Mouse (Mus musculus): ENCODE data around the gene Scfd2. TPM values are rescaled to one million over a fixed set of nuclear protein-coding genes. Genes with fewer than 3 reads are reported as not detected.
A peak's percentile ranks its signal among the peaks of the same experiment; 100 is the strongest.

Scfd2 gene
- total RNA-seq, 2 experiments from 2014 or later: 23.6 to 27.6 TPM

DNA sequence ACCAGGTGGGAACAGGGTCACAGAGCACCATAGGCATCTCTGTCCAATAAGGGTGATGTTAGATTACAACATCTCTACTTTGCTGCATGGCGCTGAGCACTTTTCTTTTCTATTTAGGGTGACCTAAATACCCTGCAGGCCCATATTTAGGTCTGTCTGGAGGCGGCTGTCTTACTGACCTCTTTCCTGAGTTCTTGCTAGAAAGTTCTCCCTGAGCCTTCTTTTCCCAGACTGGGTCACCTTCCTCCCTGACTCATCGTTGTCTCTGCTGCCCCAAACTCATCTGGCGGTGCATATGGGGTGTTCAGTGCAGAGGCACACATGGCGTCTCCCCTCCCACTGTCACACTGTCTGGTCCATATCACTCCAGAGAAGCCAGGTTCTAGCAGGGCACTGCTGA is 305.4 kb downstream of the Scfd2 start:
- no peak for DNase-seq (ENCODE audit: low spot score in 2 of 2)
- TF ChIP-seq CTCF (conservative IDR thresholded peaks at IDR 0.05): no peak
- Histone ChIP-seq H3K27ac (no peak overlapping the region), H3K4me3 (no peak overlapping the region)

- Histone ChIP-seq H3K4me3 (no peak overlapping the region), H3K27ac (no peak overlapping the region)
- no peak for DNase-seq (ENCODE audit: low spot score in 2 of 2)
- no peak for TF ChIP-seq CTCF (conservative IDR thresholded peaks at IDR 0.05)
Measured at GRCm38 (mm10) chr5:74224480-74224879, 307.1 kb downstream of the Scfd2 start.

GRCm38 (mm10) chr5:74222626-74223025 is 308.9 kb downstream of the Scfd2 start:
- no peak overlapping the region for H3K27ac ChIP-seq
- no peak overlapping the region for H3K4me3 ChIP-seq
- TF ChIP-seq CTCF (conservative IDR thresholded peaks at IDR 0.05): no peak
- no peak for DNase-seq (ENCODE audit: low spot score in 2 of 2)

DNA sequence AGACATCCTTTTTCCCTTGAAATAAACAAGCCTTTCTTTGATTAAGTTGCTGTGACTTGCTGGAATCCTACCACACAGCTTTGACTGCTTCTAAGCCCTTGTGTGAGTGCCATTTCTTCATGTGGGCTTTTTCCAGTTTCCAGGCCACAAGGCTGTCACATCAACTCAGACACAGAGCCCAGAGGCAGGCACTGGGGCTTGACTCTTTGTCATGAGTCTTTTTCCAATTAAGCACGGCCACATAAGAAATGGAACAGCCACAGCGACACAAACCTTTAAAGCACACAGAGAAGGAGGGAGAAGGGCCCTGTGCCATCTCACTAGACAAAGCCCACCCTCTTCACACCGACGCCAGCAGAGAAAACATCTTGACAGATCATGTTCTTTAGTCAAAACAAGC is 313.0 kb downstream of the Scfd2 start:
- DNase-seq (ENCODE audit: low spot score in 2 of 2): no peak
- H3K27ac ChIP-seq: no peak overlapping the region
- H3K4me3 ChIP-seq: no peak overlapping the region
- no peak for TF ChIP-seq CTCF (conservative IDR thresholded peaks at IDR 0.05)

DNA sequence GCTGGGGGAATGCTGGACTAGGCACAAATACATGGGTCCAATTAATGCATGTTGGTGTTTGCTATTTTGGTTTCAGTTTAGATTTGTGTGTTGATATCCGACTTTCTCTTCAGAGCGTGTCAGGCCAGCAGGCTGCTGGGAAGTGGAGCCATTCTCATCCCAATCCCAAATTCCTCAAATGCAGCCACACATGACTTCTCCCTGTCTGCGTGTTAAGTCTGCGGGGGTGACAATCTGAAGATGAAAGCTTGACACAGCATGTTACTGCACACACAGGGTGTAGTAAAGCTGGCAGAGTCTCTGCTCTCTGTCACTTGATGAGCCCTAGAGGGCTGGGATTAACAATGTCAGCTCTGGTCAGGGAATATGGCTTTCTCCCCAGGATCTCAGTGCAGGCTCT is 316.4 kb downstream of the Scfd2 start:
- Histone ChIP-seq H3K27ac (no peak overlapping the region; the same call in 1 of the 2 replicates), H3K4me3 (no peak overlapping the region)
- no peak for TF ChIP-seq CTCF (conservative IDR thresholded peaks at IDR 0.05)
- DNase-seq (ENCODE audit: low spot score in 2 of 2): no peak

DNA sequence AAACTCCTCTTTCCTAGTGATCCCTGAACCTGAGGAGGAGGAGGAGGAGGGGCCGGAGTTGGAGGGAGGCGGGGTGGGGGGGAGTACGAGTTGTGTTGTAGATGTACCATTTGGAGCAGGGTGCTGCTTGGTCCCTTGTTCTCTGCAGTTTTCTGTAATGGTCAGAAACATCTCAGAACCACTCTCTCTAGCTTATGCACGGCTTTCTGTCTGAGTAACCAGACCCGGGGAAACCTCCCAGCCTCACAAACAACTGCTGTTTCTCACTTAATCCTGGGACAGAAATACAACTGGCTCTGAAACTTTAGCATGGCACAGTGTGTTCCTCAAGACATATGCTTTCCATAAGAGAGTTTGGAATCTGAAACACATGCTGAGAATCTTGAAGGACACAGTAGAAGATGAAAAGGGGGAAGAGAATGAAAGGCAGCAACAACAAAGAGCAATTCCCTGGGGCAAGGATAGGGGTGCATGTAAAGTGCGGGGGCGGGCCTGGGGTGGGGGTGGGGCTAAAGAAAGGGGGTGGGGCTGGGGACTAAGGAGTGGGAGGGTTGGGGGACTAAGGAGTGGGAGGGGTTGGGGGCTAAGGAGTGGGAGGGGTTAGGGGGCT is 317.0 kb downstream of the Scfd2 start:
- no peak for TF ChIP-seq CTCF (conservative IDR thresholded peaks at IDR 0.05)
- no peak overlapping the region for H3K27ac ChIP-seq

GRCm38 (mm10) chr5:74211346-74211745 is 320.2 kb downstream of the Scfd2 start:
- no peak for DNase-seq (ENCODE audit: low spot score in 2 of 2)
- no peak for TF ChIP-seq CTCF (conservative IDR thresholded peaks at IDR 0.05)
- Histone ChIP-seq H3K27ac (no peak overlapping the region), H3K4me3 (no peak overlapping the region)

More for the DNA sequence above, 317.0 kb downstream of the Scfd2 start:
- no peak for DNase-seq (ENCODE audit: low spot score in 2 of 2)
- H3K4me3 ChIP-seq: no peak overlapping the region

GRCm38 (mm10) chr5:74209640-74210039 is 321.9 kb downstream of the Scfd2 start:
- no peak for DNase-seq (ENCODE audit: low spot score in 2 of 2)
- H3K4me3 ChIP-seq: no peak overlapping the region
- TF ChIP-seq CTCF (conservative IDR thresholded peaks at IDR 0.05): no peak
- H3K27ac ChIP-seq: no peak overlapping the region

DNA sequence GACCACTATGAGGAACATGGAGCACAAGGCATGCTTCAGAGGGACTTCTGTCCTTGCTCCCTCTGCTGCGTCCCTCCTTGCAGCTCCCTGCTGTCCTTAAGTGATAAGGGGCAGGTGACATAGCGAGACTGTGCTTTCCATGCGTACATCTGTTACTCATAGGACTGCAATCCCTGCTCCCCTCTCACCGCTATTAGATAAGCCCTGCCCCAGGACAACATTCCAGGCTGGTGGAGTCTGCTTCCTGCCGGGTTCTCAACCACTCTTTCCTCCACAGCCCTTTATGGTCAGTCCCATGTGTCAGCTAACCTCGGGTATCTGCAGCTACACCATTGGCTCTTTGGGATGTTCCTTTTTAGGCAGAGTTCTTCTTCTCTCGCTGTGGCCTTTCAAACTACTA is 323.1 kb downstream of the Scfd2 start:
- no peak for DNase-seq (ENCODE audit: low spot score in 2 of 2)
- no peak for TF ChIP-seq CTCF (conservative IDR thresholded peaks at IDR 0.05)
- Histone ChIP-seq H3K27ac (no peak overlapping the region), H3K4me3 (no peak overlapping the region)

- H3K27ac ChIP-seq: no peak overlapping the region
- no peak overlapping the region for H3K4me3 ChIP-seq
- no peak for TF ChIP-seq CTCF (conservative IDR thresholded peaks at IDR 0.05)
- no peak for DNase-seq (ENCODE audit: low spot score in 2 of 2)
Measured at GRCm38 (mm10) chr5:74207209-74207608, 324.4 kb downstream of the Scfd2 start.

DNA sequence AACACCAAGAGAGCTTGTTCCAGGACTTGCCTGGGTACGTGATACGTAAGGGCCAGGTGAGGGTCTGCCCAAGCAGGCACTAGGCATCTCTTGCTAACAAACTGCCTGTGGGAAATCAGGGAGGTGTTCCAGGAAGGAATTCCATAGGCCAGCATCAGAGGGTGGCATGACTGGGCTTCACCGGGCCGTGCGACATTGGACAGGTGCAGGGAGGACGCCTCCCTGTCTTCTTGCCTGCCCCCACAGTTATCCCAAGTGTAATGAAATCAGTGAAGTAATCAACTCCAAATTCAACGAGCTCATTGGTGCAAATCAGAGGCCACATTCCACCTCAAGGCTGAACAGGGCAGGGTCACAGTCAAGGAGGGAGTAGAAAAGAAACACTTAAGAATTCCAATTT is 324.9 kb downstream of the Scfd2 start:
- TF ChIP-seq CTCF (conservative IDR thresholded peaks at IDR 0.05): no peak
- H3K4me3 ChIP-seq: no peak overlapping the region
- H3K27ac ChIP-seq: no peak overlapping the region
- DNase-seq (ENCODE audit: low spot score in 2 of 2): no peak

DNA sequence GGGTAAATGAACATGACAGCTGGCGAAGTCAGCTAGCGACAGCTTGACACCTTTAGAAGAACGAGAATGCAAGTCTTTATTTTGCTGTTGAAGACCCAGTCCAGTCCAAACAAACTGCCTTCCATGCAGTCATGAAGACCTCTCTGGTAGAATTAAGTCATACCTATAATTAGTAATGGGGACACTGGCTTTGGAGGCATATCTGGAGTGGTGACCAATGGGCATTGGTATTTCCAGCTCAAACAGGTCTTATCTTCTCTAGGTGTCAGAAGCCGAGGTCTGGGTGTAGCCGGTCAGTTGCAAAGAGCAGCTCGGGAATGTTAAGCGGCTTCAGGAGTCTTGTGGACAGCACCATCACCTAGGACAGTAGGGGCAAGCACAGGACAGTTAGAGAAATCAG is 325.5 kb downstream of the Scfd2 start:
- H3K27ac ChIP-seq: peak overlapping the region; percentile 14; the same call in 1 of the 2 replicates
- no peak for DNase-seq (ENCODE audit: low spot score in 2 of 2)
- no peak for TF ChIP-seq CTCF (conservative IDR thresholded peaks at IDR 0.05)

GRCm38 (mm10) chr5:74205509-74205908 is 326.1 kb downstream of the Scfd2 start:
- peak overlapping the region; percentile 14; the same call in 1 of the 2 replicates for H3K27ac ChIP-seq
- no peak overlapping the region for H3K4me3 ChIP-seq
- no peak for DNase-seq (ENCODE audit: low spot score in 2 of 2)
- no peak for TF ChIP-seq CTCF (conservative IDR thresholded peaks at IDR 0.05)

More for the DNA sequence above, 325.5 kb downstream of the Scfd2 start:
- H3K4me3 ChIP-seq: no peak overlapping the region

- Histone ChIP-seq H3K4me3 (no peak overlapping the region), H3K27ac (no peak overlapping the region)
- no peak for TF ChIP-seq CTCF (conservative IDR thresholded peaks at IDR 0.05)
- DNase-seq (ENCODE audit: low spot score in 2 of 2): no peak
Measured at GRCm38 (mm10) chr5:74204465-74204864, 327.1 kb downstream of the Scfd2 start.

Measured in layer of hippocampus, adult 2 months (tissue).